Mouse (Mus musculus) hindbrain, embryonic 10.5 days (tissue): Measurements from ENCODE around the gene Pbx2. TPM values are rescaled to one million over a fixed set of nuclear protein-coding genes. Genes with fewer than 3 reads are reported as not detected.

Source experiments
- DNase-seq: peaks from one replicate; pipeline ENCODE4 v3.0.0-alpha.2; 2017; ENCODE audit warnings: low spot score
- H3K27ac ChIP-seq: fragments of 300-500 bp; sonication (generic); 2 replicates; pipeline ENCODE4 v1.5.1; 2016; ENCODE audit warnings: mild to moderate bottlenecking, moderate library complexity
- H3K27me3 ChIP-seq: fragments of 300-500 bp; sonication (generic); 2 replicates; pipeline ENCODE4 v1.6.1; 2016; ENCODE audit warnings: mild to moderate bottlenecking; ENCODE audit not compliant: poor library complexity, insufficient read depth, severe bottlenecking
- H3K36me3 ChIP-seq: fragments of 300-500 bp; sonication (generic); 2 replicates; pipeline ENCODE4 v1.6.1; 2016; ENCODE audit warnings: mild to moderate bottlenecking, moderate library complexity
- H3K4me1 ChIP-seq: fragments of 300-500 bp; sonication (generic); replicated peaks from 2 replicates; pipeline ENCODE4 v1.6.1; 2016; ENCODE audit warnings: mild to moderate bottlenecking
- H3K4me3 ChIP-seq: fragments of 300-500 bp; sonication (generic); 2 replicates; pipeline ENCODE4 v1.5.1; 2016; ENCODE audit warnings: mild to moderate bottlenecking, moderate library complexity
- H3K9me3 ChIP-seq: fragments of 300-500 bp; sonication (generic); 2 replicates; pipeline ENCODE4 v1.6.1; 2016; ENCODE audit warnings: mild to moderate bottlenecking, moderate library complexity
- WGBS: fragments of 180-500 bp; shearing (Covaris S2); methylation state at CpG from one replicate; pipeline ENCODE4 v1.1.7; 2016; 5-methylcytosine and 5-hydroxymethylcytosine counted together
- polyA plus RNA-seq: library from polyadenylated mRNA; unstranded; fragments of >200 nt; fragmentation: Nextera tagmentation; extraction: Ambion mirVana; gene quantifications from 2 replicates; pipeline ENCODE4 v1.2.1, GENCODE M21; 2016

Pbx2 gene
- polyA plus RNA-seq, 1 experiment from 2014 or later, result 17.7 TPM

DNA sequence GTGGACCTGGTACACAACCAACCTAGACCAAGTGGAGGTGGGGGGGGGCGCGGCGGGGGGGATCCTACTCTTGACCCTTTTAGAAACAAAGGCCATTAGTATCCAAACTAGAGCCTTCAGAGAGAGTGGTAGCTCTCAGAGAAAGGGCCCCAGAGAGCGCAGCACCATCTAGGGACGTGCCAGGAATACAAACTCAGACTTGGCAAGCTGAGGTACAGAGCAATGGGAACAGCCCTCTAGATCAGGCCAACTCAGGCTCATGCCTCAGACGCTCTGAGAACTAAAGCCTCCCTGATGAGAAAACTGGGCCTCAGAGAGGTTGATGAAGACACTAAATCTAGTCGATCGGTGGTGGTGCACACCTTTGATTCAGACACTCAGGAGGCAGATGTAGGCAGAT is 5.9 kb upstream of the Pbx2 start:
- DNase-seq, result no peak
- Histone ChIP-seq H3K4me1 (peaks cover 71% of the 10 kb centered on the region), H3K4me3 (no peak overlapping the region), H3K9me3 (no peaks in the 10 kb centered on the region), H3K27me3 (no peaks in the 10 kb centered on the region), H3K27ac (peak overlapping the region; percentile 98), H3K36me3 (no peaks in the 10 kb centered on the region)
- WGBS, result 89% methylated on average over 8 of the region's 8 CpGs

DNA sequence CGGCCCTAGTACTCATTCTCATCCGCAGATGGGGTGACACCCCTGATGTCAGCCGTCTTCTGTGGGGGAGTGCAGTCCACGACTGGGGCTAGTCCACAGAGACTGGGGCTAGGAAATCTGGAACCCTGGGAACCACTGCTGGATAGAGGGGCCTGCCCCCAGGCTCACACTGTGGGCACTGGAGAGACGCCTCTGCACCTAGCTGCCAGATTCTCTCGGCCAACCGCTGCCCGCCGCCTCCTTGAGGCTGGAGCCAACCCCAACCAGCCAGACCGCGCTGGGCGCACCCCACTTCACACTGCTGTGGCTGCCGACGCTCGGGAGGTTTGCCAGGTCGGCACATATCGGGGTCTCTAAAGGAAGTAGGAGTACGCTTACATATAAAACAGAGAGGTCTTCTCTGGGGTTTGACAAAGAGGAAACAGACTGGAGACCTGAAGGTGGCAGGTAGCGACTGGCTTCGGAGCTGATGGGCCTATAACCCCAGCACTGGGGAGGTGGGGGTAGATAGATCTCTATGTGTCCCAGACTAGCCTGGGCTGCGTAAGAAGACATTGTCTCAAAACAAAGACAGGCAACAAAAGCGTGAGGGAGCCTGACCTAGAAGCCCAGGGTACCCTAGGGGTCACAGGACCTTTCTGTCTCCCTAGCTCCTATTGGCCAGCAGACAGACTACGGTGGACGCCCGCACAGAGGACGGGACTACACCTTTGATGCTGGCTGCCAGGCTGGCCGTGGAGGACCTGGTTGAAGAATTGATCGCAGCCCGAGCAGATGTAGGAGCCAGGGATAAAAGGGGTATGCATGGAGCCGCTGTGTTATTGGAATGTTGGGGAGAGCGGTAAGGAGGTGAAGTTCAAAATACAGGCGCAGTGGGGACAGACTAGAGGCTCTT is 4.9 kb upstream of the Pbx2 start:
- Histone ChIP-seq H3K4me1 (peaks cover 79% of the 10 kb centered on the region), H3K27ac (peak overlapping the region; percentile 98), H3K27me3 (no peaks in the 10 kb centered on the region), H3K9me3 (no peaks in the 10 kb centered on the region), H3K4me3 (peak overlapping the region; percentile 67), H3K36me3 (no peaks in the 10 kb centered on the region)
- 17% methylated on average over 32 of the region's 32 CpGs for WGBS
- peak; percentile 70 for DNase-seq

DNA sequence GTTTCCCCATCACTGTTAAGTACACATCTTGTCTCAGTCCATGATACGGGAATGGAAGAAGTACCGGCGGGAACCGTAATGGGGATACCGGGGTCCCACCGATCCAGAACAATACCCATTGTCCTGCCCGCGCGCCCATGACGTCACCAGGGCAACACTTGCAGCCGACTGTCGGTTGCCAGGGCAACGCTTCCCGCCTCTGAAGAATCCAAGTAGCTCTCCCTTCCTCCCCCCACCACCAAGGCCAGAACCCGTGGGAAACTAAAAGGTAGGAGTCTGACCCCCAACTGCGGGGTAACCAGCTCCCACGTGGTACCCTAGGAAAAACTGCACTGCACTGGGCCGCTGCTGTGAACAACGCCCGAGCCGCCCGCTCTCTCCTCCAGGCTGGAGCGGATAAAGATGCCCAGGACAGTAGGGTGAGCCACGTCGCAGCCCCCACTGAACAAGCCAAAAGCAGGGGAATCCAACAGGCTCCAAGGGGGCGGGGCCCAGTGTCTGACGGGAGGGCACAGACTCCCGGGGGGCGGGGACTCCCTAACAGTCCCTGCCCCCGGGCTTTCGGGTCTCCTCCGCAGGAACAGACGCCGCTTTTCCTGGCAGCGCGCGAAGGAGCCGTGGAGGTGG is 4.2 kb upstream of the Pbx2 start:
- peak overlapping the region; percentile 98 for H3K27ac ChIP-seq
- H3K4me3 ChIP-seq, result peak overlapping the region; percentile 67
- no peaks in the 10 kb centered on the region for H3K9me3 ChIP-seq
- H3K4me1 ChIP-seq, result peaks cover 87% of the 10 kb centered on the region
- no peaks in the 10 kb centered on the region for H3K27me3 ChIP-seq
- under 1% methylated on average over 38 of the region's 38 CpGs for WGBS
- DNase-seq, result peak; percentile 95
- no peaks in the 10 kb centered on the region for H3K36me3 ChIP-seq

DNA sequence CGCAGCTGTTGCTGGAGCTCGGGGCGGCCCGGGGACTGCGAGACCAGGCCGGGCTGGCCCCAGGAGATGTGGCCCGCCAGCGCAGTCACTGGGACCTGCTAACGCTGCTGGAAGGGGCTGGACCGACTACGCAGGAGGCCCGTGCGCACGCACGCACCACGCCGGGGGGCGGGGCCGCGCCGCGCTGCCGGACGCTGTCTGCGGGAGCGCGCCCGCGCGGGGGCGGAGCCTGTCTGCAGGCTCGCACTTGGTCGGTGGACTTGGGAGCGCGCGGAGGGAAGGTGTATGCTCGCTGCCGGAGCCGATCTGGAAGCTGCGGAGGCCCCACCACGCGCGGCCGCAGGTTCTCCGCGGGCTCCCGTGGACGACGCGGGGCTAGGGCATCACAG is 3.6 kb upstream of the Pbx2 start:
- H3K4me3 ChIP-seq, result peak overlapping the region; percentile 67
- H3K27ac ChIP-seq, result peak overlapping the region; percentile 98
- peak; percentile 96 for DNase-seq
- H3K27me3 ChIP-seq, result no peaks in the 10 kb centered on the region
- H3K36me3 ChIP-seq, result no peaks in the 10 kb centered on the region
- H3K4me1 ChIP-seq, result peaks cover 87% of the 10 kb centered on the region
- WGBS, result under 1% methylated on average over 50 of the region's 50 CpGs
- no peaks in the 10 kb centered on the region for H3K9me3 ChIP-seq

DNA sequence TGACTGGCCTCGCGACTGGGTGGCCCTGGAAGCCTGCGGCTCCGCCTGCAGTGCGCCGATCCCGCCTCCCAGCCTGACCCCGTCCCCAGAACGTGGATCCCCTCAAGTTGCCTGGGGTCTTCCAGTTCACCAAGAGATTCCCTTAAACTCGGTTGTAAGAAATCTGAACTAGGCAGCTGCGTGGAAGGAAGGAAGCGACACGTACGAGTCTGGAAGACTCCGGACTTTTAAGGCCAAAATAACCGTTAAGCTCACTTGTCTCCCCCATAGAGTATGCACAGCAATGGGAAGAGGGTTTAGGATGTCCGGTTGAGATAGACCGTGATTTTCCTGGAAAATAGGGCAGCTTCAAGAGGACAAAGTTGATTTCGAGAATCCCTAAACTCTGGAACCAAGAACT is 3.3 kb upstream of the Pbx2 start:
- 3% methylated on average over 19 of the region's 19 CpGs for WGBS
- H3K27ac ChIP-seq, result peak overlapping the region; percentile 98
- peaks cover 89% of the 10 kb centered on the region for H3K4me1 ChIP-seq
- H3K27me3 ChIP-seq, result no peaks in the 10 kb centered on the region
- DNase-seq, result no peak
- H3K9me3 ChIP-seq, result no peaks in the 10 kb centered on the region
- H3K4me3 ChIP-seq, result peak overlapping the region; percentile 67
- H3K36me3 ChIP-seq, result no peaks in the 10 kb centered on the region

DNA sequence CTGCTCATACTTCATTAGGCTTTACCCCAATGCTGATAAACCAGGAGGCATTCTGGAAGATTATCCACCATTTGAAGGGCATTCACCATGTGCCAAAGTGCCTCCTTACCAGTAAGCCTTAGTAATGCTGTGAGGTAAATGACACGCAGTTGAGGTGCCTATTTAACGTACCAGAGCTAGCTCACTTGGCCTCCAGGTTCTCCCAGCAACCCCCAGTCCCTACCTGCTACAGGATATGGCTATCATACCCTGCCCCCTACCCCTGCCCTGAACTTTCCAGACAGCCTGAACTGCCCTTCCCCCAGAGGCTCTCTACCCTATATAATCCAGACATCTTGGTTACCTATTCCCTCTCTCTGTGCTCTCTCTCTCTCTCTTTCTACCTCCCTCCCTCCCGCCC is 2.3 kb upstream of the Pbx2 start:
- H3K4me1 ChIP-seq, result peaks cover 90% of the 10 kb centered on the region
- no peaks in the 10 kb centered on the region for H3K9me3 ChIP-seq
- peak overlapping the region; percentile 99 for H3K27ac ChIP-seq
- WGBS, result 70% methylated on average over 3 of the region's 3 CpGs
- no peak for DNase-seq
- 0 out of 2 replicates have a peak, but pooled peaks cover 2% of the 10 kb centered on the region for H3K36me3 ChIP-seq
- peak overlapping the region; percentile 67 for H3K4me3 ChIP-seq
- no peaks in the 10 kb centered on the region for H3K27me3 ChIP-seq

DNA sequence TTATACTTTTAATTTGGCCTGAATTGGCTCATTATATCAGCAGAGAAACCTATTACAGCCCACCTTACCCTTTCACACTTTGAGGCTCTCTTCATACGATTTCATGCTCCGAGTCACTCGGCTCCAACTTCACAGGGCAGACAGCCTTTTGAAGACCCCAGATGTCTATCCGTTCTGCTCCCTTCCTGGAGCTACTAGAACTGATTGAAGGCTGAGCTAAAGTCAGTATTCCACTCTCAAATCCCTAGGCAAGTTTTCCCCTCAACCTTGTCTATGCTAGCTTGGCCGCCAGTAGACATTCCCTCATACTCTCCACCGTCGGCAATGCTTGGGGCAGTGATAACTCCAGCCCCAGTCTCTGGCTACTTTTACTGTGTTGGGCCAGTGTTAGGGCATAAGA is 1.9 kb upstream of the Pbx2 start:
- peak overlapping the region; percentile 99 for H3K27ac ChIP-seq
- H3K36me3 ChIP-seq, result peaks cover 6% of the 10 kb centered on the region
- H3K27me3 ChIP-seq, result no peaks in the 10 kb centered on the region
- no peak for DNase-seq
- peak overlapping the region; percentile 87 for H3K4me3 ChIP-seq
- no peaks in the 10 kb centered on the region for H3K9me3 ChIP-seq
- 51% methylated on average over 7 of the region's 7 CpGs for WGBS
- peaks cover 94% of the 10 kb centered on the region for H3K4me1 ChIP-seq

DNA sequence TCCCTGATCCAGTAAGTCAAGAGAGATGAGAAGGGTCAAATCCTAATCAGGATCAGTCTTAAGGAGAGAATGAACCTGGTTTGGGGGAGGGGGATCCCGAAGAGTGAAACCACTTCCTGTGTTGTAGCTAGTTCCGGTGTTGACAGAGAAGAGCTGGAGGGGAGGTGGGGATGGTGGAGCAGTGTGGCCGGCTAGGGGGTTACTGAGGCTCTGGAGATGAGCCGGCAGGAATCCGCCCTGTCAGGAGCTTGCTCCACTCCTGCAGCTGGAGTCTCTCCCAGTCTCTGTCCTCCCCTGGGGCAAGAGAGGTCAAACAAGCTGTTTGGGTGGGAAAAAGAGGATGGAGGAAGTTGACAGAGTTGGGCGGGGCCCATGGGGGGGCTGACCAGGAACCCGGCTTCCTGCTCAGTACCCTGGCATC is 1.4 kb upstream of the Pbx2 start, which contains the start of gene Gpsm3:
TSS of gene Gpsm3 (plus strand) at position 126 of the 421 bp plus-strand sequence.
- H3K4me1 ChIP-seq, result peaks cover 96% of the 10 kb centered on the region
- H3K9me3 ChIP-seq, result no peaks in the 10 kb centered on the region
- peak within 1 kb of the TSS; percentile 99 for H3K27ac ChIP-seq
- WGBS, result 19% methylated on average over 7 of the region's 7 CpGs
- H3K36me3 ChIP-seq, result peaks cover 11% of the 10 kb centered on the region
- no peaks in the 10 kb centered on the region for H3K27me3 ChIP-seq
- DNase-seq, result no peak
- peak within 1 kb of the TSS; percentile 87 for H3K4me3 ChIP-seq

DNA sequence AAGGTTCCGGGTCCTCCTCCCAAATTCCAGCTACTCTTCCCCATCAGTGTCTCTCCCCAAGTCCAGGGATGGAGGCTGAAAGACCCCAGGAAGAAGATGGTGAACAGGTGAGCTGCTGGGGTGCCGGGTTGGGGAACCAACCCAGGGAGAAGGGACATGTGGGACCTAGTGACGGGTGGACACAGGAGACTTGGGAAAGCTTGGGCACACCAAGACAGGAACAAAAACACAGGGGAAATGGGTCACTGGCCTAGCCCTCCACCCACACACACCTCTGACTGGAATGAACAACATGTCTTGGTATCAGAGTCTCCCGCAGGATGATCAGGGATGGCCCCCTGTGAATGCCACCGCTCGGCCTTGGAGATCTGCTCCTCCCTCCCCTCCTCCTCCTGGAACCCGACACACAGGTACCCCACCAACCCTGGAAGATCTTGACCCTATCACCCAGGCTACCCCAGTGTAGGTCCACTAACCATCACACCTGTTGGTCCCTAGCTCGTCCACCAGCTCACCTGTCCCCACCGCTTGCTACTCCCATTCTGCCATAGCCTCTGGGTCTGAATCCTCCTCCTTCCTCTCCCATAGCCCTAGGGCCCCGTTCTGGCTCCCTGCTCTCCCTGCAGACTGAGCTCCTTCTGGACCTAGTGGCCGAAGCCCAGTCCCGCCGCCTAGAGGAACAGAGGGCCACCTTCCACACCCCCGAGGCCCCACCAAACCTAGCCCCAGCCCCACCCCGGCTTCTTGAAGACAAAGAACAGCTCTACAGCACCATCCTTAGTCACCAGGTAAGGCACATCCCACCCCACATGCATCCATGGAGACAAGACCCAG is 695 bp upstream of the Pbx2 start:
- no peak for DNase-seq
- Histone ChIP-seq H3K4me1 (peaks cover 96% of the 10 kb centered on the region), H3K27ac (peak overlapping the region; percentile 99), H3K36me3 (peaks cover 18% of the 10 kb centered on the region), H3K4me3 (peak overlapping the region; percentile 87), H3K27me3 (no peaks in the 10 kb centered on the region), H3K9me3 (no peaks in the 10 kb centered on the region)
- WGBS, result 65% methylated on average over 15 of the region's 15 CpGs

DNA sequence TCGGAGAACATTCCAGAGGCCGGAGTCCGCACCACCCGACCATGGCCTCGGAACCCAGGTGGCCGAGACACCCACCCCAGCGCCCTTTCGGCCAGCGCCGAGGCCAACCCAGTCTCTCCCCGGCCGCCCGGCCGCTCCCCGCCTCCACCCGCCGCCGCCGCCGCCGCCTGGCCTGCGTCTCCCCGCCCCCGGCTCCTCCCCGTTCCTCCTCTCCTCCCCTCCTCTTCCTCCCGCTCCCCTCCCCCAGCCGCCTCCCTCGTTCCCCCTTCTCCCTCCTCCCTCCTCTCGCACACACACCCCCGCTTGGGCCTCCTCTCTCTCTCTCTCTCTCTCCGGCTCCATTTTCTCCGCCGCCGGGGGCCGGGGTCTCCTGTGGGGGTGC is 919 bp downstream of the Pbx2 start:
- Histone ChIP-seq H3K36me3 (peaks cover 34% of the 10 kb centered on the region), H3K27ac (peak overlapping the region; percentile 99), H3K9me3 (no peaks in the 10 kb centered on the region), H3K4me3 (peak overlapping the region; percentile 87), H3K27me3 (no peaks in the 10 kb centered on the region), H3K4me1 (peaks cover 98% of the 10 kb centered on the region)
- WGBS, result 1% methylated on average over 35 of the region's 35 CpGs
- DNase-seq, result peak; percentile 92

DNA sequence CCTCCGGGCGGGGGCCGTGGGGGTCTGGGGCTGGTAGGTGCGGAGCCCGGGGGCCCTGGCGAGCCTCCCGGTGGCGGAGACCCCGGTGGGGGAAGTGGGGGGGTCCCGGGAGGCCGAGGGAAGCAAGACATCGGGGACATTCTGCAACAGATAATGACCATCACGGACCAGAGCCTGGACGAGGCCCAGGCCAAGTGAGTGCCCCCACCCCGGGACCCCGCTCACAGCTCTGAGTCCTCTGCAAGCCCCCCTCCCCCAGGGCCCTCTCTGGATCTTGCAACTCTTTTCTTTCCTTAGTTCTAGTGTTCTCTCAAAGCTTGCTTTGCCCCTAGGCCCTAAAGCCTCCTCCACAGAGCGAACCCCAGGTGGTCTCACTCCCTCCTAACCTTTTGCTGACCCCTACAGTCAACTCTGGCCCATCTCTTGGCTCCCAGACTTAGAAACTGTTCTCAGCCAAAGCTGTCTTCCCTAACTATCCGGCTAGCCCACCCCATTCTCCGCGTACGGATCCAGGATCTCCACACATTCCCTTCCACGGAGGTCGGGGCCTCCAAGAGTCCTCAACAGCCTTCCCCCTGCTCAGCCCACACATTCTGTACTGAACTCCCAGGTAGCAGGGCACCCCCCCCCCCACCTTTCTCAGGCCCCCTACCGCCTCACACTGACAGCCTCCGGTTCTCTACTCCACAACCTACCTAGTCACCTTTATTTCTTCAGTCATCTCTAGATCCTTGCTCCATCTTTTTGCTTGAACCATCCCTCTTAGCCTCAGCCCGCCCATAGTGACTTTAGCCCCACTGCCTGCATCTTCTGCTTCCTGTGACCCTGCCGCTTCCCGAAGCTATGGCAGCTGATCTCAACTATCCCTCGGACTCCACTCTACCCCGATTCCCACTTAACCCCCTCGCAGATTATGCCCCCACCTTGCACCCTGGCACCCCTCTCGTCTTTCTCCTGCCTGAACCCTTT is 1.8 kb downstream of the Pbx2 start:
- Histone ChIP-seq H3K4me3 (peak overlapping the region; percentile 87), H3K27ac (peak overlapping the region; percentile 99), H3K27me3 (no peaks in the 10 kb centered on the region), H3K4me1 (peaks cover 96% of the 10 kb centered on the region), H3K36me3 (peaks cover 34% of the 10 kb centered on the region), H3K9me3 (no peaks in the 10 kb centered on the region)
- DNase-seq, result peak; percentile 63
- under 1% methylated on average over 32 of the region's 32 CpGs for WGBS
